Mouse (Mus musculus) thymus, postnatal 36 days (tissue): ENCODE data around the gene Cd2ap.
"Not testable (repeated sequence)": the region's sequence is repeated elsewhere in the genome, so short reads cannot be mapped to it uniquely, and the experiment has no call there.

Experiments used
- DNase-seq, 2 experiments: peaks; one replicate each; pipeline ENCODE4 v3.0.0; 2022; ENCODE audit warnings: mixed read lengths in 2 of 2

Gene Cd2ap

GRCm38 (mm10) chr17:42876001-42876903, at the start of gene Cd2ap:
Gene Cd2ap, minus strand, starts transcription at chr17:42876665.
- DNase-seq = peak; percentile 99

GRCm38 (mm10) chr17:42924731-42925130, 48.3 kb upstream of the Cd2ap start:
- no peak for DNase-seq

GRCm38 (mm10) chr17:42918810-42919209, 42.3 kb upstream of the Cd2ap start:
- DNase-seq = no peak

- no peak for DNase-seq
These were observed 38.3 kb upstream of the Cd2ap start for GRCm38 (mm10) chr17:42914726-42915125.

- no peak for DNase-seq
These were observed 35.7 kb upstream of the Cd2ap start for GRCm38 (mm10) chr17:42912193-42912592.

GRCm38 (mm10) chr17:42910476-42910875, 34.0 kb upstream of the Cd2ap start:
- no peak for DNase-seq

- DNase-seq = no peak
These were observed 32.9 kb upstream of the Cd2ap start for GRCm38 (mm10) chr17:42909376-42909775.

- no peak for DNase-seq
These were observed 32.4 kb upstream of the Cd2ap start for GRCm38 (mm10) chr17:42908744-42909370.

- DNase-seq = no peak
These were observed 31.7 kb upstream of the Cd2ap start for GRCm38 (mm10) chr17:42908136-42908535.

- not testable (repeated sequence) for DNase-seq
These were observed 30.0 kb upstream of the Cd2ap start for GRCm38 (mm10) chr17:42906456-42906855.

- no peak for DNase-seq
These were observed 29.5 kb upstream of the Cd2ap start for GRCm38 (mm10) chr17:42905919-42906318.

- DNase-seq = no peak
These were observed 24.3 kb upstream of the Cd2ap start for GRCm38 (mm10) chr17:42900795-42901194.

GRCm38 (mm10) chr17:42887282-42887707, 10.8 kb upstream of the Cd2ap start:
- DNase-seq = peak in 1 of 2 experiments; percentile 10

- no peak for DNase-seq
These were observed 8.6 kb upstream of the Cd2ap start for GRCm38 (mm10) chr17:42885091-42885501.

- DNase-seq = no peak
These were observed 7.9 kb upstream of the Cd2ap start for GRCm38 (mm10) chr17:42884382-42884781.

GRCm38 (mm10) chr17:42883769-42884168, 7.3 kb upstream of the Cd2ap start:
- peak in 1 of 2 experiments; percentile 8 for DNase-seq

GRCm38 (mm10) chr17:42883315-42883714, 6.8 kb upstream of the Cd2ap start:
- no peak for DNase-seq

- no peak for DNase-seq
These were observed 6.4 kb upstream of the Cd2ap start for GRCm38 (mm10) chr17:42882873-42883272.

- no peak for DNase-seq
These were observed 500 bp upstream of the Cd2ap start for GRCm38 (mm10) chr17:42876904-42877425.

GRCm38 (mm10) chr17:42875571-42876000, 879 bp downstream of the Cd2ap start:
- DNase-seq = peak; percentile 41 to 51

- no peak for DNase-seq
These were observed 1.4 kb downstream of the Cd2ap start for GRCm38 (mm10) chr17:42875015-42875414.

GRCm38 (mm10) chr17:42870465-42870864, 6.0 kb downstream of the Cd2ap start:
- no peak for DNase-seq

GRCm38 (mm10) chr17:42863186-42863585, 13.3 kb downstream of the Cd2ap start:
- DNase-seq = no peak

GRCm38 (mm10) chr17:42860370-42860769, 16.1 kb downstream of the Cd2ap start:
- DNase-seq = peak; percentile 27 to 44
